Mouse (Mus musculus): ENCODE results near the gene Psmd12. TPM values are rescaled to one million over a fixed set of nuclear protein-coding genes. Genes with fewer than 3 reads are reported as not detected.

The Psmd12 gene
- polyA plus RNA-seq, 1 experiment from 2014 or later: 175 TPM

DNA sequence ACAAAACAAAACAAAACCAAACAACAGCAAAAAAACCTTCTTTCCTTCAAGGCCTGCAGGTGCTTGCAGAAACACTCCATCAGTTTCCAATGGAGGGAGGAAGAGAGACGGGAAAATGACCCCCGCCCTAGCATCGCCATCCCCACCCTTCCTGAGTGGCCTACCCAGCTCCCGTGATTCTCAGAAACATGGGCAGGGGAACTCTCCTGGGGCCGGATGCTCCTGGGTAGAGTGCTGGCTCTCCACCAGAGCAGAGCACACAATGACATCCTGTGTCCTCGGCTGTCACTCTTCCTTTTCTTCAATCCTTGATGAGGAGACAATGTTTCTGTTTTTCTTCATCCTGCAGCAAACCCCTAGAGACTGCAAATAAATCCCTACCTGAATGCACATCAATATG lies 15.1 kb upstream of the Psmd12 start:
- Histone ChIP-seq H3K4me3 (replicated peaks) (no peak overlapping the region), H3K4me1 (replicated peaks) (peaks cover 20% of the 10 kb centered on the region), H3K9ac (replicated peaks) (no peak overlapping the region), H3K27ac (no peak overlapping the region), H3K36me3 (peaks cover 2% of the 10 kb centered on the region; the same call in 1 of the 2 replicates), H3K9me3 (peaks cover 3% of the 10 kb centered on the region; the same call in 1 of the 2 replicates), H3K27me3 (no peaks in the 10 kb centered on the region), H3K4me2 (replicated peaks) (no peak overlapping the region)
- no peak for ATAC-seq
- WGBS: 58% methylated on average over 6 of the region's 6 CpGs

DNA sequence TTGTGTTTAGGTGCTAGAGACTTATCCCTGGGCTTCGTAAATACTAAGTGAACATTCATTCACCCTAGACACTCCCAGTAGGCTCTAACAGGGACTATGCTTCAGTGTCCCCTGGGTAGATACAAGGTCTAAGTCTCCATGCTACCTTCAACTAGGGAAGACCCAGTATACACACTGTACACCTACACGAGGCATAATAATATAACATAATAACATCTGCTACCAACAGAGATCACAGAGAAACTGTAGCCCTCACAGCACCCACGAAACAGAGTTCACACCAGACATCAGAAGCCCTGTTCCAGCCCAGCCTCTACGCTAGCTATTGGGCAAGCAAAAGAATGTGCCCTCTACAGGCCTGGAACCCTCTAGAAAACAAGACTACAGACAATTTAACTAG lies 14.2 kb upstream of the Psmd12 start:
- WGBS: 95% methylated on average over 4 of the region's 4 CpGs
- no peak overlapping the region for H3K9ac ChIP-seq (replicated peaks)
- H3K4me1 ChIP-seq (replicated peaks): peaks cover 20% of the 10 kb centered on the region
- ATAC-seq: no peak
- H3K36me3 ChIP-seq: peaks cover 2% of the 10 kb centered on the region; the same call in 1 of the 2 replicates
- no peaks in the 10 kb centered on the region for H3K27me3 ChIP-seq
- H3K9me3 ChIP-seq: peaks cover 3% of the 10 kb centered on the region; the same call in 1 of the 2 replicates
- H3K4me3 ChIP-seq (replicated peaks): no peak overlapping the region
- H3K4me2 ChIP-seq (replicated peaks): no peak overlapping the region
- no peak overlapping the region for H3K27ac ChIP-seq

DNA sequence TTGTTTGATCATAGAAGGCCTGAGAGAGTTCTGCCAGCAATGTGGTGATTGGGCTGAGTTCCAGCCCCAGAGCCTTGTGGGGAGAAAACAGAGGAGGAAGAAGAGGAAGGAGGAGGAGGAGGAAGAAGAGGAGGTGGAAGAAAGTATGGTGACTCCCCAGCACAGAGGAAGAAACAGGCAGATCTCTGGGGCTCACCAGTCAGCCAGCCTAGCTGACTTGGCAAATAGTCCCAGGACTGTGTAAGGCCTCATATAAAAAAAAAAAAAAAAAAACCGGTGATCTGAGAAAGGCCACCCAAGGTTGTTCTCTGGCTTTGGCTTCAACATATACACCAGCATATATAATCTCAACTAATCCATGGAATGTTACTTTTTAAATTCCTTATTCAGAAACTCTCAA lies 13.3 kb upstream of the Psmd12 start:
- WGBS: 79% methylated on average over 1 of the region's 1 CpGs
- peaks cover 22% of the 10 kb centered on the region for H3K4me1 ChIP-seq (replicated peaks)
- peaks cover 2% of the 10 kb centered on the region; the same call in 1 of the 2 replicates for H3K36me3 ChIP-seq

DNA sequence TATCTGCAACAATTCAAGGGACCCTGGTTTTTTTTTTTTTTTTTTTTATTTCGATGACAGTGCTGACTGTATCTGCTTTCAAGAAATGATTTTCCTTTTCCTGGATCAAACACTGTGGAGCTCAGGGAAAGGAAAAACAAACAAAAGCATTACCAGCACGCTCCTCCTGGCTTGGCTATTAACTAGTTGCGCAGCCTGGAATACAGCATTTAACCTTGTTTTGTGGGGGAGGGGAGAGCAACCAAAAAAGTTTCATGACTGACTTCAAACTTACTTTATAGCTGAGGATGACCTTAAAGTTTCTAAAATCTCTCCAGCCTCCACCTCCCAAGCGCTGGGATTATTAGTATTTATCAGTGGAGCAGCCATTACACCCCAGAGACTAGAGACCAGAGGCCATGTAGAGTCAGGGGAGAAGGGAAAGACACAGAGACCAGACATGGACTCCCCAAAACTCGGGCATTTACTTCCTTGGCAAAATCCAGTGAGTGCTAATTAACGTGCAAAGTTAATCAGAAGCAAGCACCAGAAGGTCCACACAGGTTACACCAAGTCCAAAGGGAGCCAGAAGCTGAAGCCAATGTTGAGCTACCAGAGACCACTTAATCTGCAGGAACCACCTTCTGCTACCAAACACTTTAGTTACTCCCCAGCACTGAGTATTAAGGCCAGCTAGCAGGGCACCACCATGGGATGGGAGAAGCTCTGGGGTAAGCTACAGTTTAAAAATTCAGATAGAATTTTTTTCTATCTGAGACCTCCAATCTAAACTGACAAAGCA lies 12.5 kb upstream of the Psmd12 start:
- 82% methylated on average over 6 of the region's 6 CpGs for WGBS
- no peak for ATAC-seq
- Histone ChIP-seq H3K4me3 (replicated peaks) (no peak overlapping the region), H3K36me3 (peaks cover 2% of the 10 kb centered on the region; the same call in 1 of the 2 replicates), H3K4me2 (replicated peaks) (no peak overlapping the region), H3K27me3 (no peaks in the 10 kb centered on the region), H3K9ac (replicated peaks) (no peak overlapping the region), H3K27ac (no peak overlapping the region), H3K4me1 (replicated peaks) (peaks cover 30% of the 10 kb centered on the region), H3K9me3 (peaks cover 3% of the 10 kb centered on the region; the same call in 1 of the 2 replicates)

More for the DNA sequence above, 13.3 kb upstream of the Psmd12 start:
- H3K27me3 ChIP-seq: no peaks in the 10 kb centered on the region
- no peak for ATAC-seq
- peaks cover 3% of the 10 kb centered on the region; the same call in 1 of the 2 replicates for H3K9me3 ChIP-seq
- no peak overlapping the region for H3K4me3 ChIP-seq (replicated peaks)
- H3K9ac ChIP-seq (replicated peaks): no peak overlapping the region
- no peak overlapping the region for H3K27ac ChIP-seq
- no peak overlapping the region for H3K4me2 ChIP-seq (replicated peaks)

DNA sequence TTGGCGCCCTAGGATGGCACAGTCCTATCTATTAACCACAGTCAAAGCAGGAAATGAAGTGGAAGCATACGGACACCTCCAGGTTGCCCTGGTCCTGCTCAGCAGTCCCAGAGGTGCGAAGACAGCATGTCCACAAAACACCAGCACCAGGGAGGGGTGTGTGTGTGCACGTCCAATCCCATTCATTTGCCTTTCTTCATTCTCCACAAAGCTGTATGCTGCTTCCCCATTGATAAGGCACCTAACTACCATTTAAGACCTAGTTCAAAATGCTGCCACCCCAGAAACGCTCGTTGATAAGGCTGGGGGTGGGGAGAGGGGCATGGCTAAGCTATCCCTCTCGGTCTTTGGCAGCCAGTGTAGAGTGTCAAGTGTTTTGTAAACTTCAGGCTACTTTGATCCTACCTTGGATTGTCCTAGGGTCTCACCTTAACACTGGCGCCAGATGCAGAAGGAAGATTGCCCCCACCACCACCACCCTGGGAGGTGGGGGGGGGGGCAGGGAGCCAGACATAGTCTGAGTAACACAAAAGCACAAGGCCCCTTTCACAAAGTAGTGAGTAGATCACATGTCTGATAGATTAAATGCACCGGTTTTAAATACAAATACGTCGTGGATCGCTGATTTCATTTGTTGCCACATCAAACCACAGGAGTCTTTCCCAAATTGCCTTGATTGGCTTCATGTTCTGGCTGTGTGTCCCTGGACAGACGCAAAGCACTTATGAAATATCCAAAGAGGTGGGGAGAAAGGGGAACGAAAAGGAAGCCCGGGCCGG lies 10.8 kb upstream of the Psmd12 start:
- peaks cover 30% of the 10 kb centered on the region for H3K4me1 ChIP-seq (replicated peaks)
- H3K36me3 ChIP-seq: no peaks in the 10 kb centered on the region
- H3K9me3 ChIP-seq: no peaks in the 10 kb centered on the region
- H3K9ac ChIP-seq (replicated peaks): peak overlapping the region; percentile 89
- no peak; the same call in 1 of the 2 replicates for ATAC-seq
- H3K27me3 ChIP-seq: no peaks in the 10 kb centered on the region
- WGBS: 19% methylated on average over 16 of the region's 16 CpGs
- peak overlapping the region; percentile 94 for H3K27ac ChIP-seq
- H3K4me2 ChIP-seq (replicated peaks): peak overlapping the region; percentile 84
- peak overlapping the region; percentile 78 for H3K4me3 ChIP-seq (replicated peaks)

DNA sequence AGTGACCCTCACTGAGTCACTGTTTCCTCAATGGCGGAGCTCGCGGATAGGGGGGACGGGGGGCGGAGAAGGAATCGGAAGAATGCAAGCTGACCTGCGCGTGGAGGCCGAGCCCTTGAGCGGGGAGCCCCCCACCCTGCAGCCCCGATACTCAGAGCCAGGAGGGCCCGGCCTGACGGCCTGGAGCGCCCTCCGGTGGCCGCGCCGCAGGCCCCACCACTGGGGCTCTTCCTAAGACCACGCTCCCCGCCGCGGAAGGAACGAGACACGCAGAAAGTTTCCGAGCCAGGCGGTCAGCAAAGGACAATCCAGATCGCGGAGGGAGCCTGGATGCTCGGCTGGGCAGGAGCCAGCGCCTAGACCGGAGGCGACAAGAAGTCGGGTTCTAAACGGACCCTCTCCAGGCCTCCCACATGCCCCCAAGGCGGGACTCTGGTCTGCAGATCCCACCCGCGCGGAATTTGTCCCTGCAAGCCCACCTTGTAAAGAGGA lies 10.2 kb upstream of the Psmd12 start:
- Histone ChIP-seq H3K36me3 (no peaks in the 10 kb centered on the region), H3K9me3 (no peaks in the 10 kb centered on the region), H3K4me2 (replicated peaks) (peak overlapping the region; percentile 84), H3K27me3 (no peaks in the 10 kb centered on the region), H3K4me1 (replicated peaks) (peaks cover 28% of the 10 kb centered on the region), H3K9ac (replicated peaks) (peak overlapping the region; percentile 89), H3K27ac (peak overlapping the region; percentile 94), H3K4me3 (replicated peaks) (peak overlapping the region; percentile 78)
- WGBS: under 1% methylated on average over 37 of the region's 38 CpGs
- peak; percentile 89 for ATAC-seq

DNA sequence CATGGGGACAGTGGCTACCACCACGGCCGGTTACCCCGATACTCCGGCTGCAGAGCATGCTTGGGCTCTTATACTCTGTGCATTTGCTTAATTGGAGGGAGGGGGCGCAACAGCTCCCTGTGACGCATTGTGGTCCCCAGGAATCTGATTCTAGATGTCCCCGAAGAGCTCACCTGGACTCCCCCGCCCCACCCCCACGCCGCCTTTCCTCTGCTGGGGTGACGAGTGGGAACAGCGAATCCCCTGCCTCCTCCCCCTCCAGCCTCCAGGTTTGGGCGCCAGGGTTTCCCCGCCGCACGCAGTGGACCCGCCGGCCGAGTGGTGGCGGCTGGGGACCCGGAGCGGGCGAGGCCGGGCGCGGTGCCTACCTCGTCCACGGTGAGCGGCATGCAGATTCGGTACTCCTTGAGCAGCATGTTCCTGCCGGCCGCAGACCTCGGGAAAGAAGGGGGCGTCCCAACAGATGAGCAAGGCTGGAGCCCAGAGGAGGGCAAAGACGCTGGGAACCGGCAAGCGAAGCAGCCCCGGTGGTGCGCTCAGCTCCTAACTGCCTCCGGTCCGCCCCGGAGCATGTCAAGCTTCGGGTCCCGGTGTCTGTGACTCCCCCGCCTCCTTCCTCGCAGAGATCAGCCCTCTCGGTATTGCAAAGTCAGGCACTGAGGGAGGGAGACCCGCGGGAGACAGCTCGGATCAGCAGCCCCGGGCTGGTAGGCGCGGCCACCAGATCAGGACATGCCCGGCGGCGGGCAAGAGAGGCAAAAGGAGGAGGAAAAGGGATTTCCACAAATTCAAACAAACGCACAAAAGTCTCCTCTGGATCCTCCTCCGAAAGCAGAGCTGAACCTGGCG lies 9.5 kb upstream of the Psmd12 start:
- no peaks in the 10 kb centered on the region for H3K9me3 ChIP-seq
- H3K4me3 ChIP-seq (replicated peaks): peak overlapping the region; percentile 78
- peak overlapping the region; percentile 89 for H3K9ac ChIP-seq (replicated peaks)
- peak overlapping the region; percentile 84 for H3K4me2 ChIP-seq (replicated peaks)
- H3K27me3 ChIP-seq: no peaks in the 10 kb centered on the region
- WGBS: 0% methylated on average over 58 of the region's 59 CpGs
- H3K4me1 ChIP-seq (replicated peaks): peaks cover 25% of the 10 kb centered on the region
- no peaks in the 10 kb centered on the region for H3K36me3 ChIP-seq
- H3K27ac ChIP-seq: peak overlapping the region; percentile 94
- ATAC-seq: peak; percentile 70

DNA sequence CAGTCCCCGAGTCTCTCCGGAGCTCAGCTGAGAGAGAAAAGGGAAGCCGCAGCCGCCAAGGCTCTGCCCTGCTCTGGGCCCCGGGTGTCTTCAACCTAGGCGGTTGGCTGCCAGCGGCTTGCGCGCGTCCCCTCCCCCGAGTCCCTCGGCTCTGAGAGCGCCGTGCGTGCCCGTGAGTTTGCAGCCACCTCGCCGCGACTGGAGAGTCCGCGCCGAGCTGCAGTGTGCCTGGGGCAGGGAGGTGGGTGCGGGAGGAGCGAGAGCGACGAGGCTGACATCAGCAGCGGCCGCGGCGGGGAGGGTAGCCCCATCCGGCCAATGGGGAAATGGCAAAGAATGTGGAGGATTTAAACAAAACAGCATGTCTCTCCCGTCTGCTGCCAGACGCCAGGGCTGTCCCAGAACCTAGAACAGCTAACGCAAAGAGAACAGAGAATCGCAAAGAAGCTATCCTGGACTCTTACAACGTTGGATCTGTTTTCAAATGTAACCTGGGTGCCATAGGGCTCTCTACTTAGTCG lies 8.7 kb upstream of the Psmd12 start, which contains the start of gene Pitpnc1:
Gene Pitpnc1 (minus strand): TSS at position 179 of the 521 bp plus-strand sequence.
- Histone ChIP-seq H3K27ac (peak within 1 kb of the TSS; percentile 94), H3K9ac (replicated peaks) (peak within 1 kb of the TSS; percentile 89), H3K9me3 (no peaks in the 10 kb centered on the region), H3K4me3 (replicated peaks) (peak within 1 kb of the TSS; percentile 78), H3K4me1 (replicated peaks) (peaks cover 25% of the 10 kb centered on the region), H3K4me2 (replicated peaks) (peak within 1 kb of the TSS; percentile 84), H3K36me3 (no peaks in the 10 kb centered on the region), H3K27me3 (no peaks in the 10 kb centered on the region)
- peak; percentile 92 for ATAC-seq
- under 1% methylated on average over 37 of the region's 37 CpGs for WGBS

DNA sequence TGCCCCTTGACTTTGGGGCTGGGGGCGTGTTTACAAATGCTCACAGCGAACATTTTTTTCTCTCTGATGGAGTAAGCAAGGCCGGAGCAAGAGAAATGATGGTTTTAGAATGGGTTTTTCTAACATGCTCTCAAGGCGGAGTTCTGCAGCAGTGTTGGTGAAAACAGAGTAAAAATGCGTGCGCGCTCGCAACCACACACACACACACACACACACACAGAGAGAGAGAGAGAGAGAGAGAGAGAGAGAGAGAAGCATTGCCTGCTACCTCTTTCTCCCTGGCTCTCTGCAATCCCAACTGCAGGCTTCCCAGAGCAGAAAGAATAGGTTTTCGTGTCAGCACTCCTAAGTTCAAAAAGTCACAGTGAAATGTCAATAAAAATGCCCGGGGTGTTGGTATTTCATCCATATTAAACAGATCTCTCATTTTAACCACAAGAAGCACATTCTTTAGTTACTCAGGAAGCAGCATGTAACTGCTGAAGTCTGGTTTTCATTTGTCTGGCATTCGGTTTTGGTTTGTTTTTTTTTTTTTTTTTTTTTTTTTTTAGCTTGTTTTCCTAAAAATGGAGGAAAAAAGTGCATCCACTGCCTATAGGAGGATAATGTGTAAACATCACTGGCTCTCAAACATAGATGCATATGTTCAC lies 8.1 kb upstream of the Psmd12 start:
- Histone ChIP-seq H3K4me1 (replicated peaks) (peaks cover 25% of the 10 kb centered on the region), H3K9me3 (no peaks in the 10 kb centered on the region), H3K4me2 (replicated peaks) (peak overlapping the region; percentile 84), H3K4me3 (replicated peaks) (peak overlapping the region; percentile 78), H3K9ac (replicated peaks) (peak overlapping the region; percentile 89; the same call in 1 of the 2 replicates), H3K36me3 (no peaks in the 10 kb centered on the region), H3K27me3 (no peaks in the 10 kb centered on the region), H3K27ac (peak overlapping the region; percentile 94)
- WGBS: 5% methylated on average over 11 of the region's 11 CpGs
- no peak for ATAC-seq

DNA sequence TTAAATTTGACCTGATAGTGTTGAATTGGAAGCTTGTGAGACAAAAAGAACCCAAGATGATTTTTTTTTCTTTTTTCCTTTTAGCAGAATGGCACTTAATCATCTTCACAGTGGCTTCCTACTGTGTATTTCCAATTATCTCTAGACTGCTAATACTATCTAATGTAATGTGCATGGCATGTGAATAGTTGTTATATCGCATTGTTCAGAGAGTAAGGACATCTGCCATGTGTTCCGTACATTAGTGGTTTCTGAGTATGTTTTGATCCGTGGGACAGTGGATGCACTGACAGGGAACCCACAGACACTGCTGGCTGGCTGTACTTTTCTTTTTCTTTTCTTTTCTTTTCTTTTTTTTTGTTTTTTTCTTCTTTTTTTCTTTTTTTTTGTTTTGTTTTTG lies 7.0 kb upstream of the Psmd12 start:
- ATAC-seq: no peak

More for the DNA sequence above, 7.0 kb upstream of the Psmd12 start:
- Histone ChIP-seq H3K4me1 (replicated peaks) (peaks cover 19% of the 10 kb centered on the region), H3K27ac (no peak overlapping the region), H3K27me3 (no peaks in the 10 kb centered on the region), H3K4me2 (replicated peaks) (no peak overlapping the region), H3K36me3 (no peaks in the 10 kb centered on the region), H3K9ac (replicated peaks) (no peak overlapping the region), H3K9me3 (no peaks in the 10 kb centered on the region), H3K4me3 (replicated peaks) (no peak overlapping the region)
- 87% methylated on average over 3 of the region's 3 CpGs for WGBS
